Mouse (Mus musculus): ENCODE data around the gene Dnajc24.

DNA sequence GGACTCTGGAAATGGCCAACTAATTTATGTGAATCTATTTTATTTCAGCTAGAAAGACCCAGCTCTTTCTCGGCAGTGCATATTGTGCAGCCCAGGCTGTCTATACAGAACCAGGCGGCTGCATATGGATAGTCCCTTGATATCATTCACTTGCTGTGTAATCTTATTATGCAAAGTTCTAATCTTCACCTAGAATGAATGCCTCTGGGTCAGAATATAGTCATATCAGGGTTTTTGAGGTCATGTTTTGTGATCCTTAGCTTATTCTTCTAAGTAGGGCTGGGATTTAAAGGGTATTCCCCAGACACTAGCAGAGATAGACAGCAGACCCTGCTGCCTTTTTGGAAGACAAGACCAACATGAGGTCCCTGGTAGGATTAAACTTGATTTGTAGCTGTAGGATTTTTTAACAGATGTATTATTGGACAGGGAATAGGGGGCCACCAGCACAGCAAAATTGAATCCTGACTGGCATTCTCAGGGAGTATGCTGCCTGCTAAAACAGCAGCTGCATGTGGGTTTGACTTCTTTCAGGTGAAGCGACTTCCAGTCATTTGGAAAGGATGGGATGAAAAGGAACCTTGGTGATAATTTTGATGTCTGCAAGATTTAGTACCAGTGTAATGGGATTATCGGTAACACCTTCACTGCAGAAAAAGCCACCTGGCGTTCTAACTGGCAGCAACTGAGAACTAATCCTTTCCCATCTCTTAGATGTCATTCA lies 85.6 kb downstream of the Dnajc24 start:
- no peak for TF ChIP-seq CTCF (IDR thresholded peaks at IDR 0.05; ENCODE audit: low read depth, low read length)
- TF ChIP-seq TAL1 (conservative IDR thresholded peaks at IDR 0.05; ENCODE audit: low read depth, low read length): no peak
- TF ChIP-seq GATA2 (IDR thresholded peaks at IDR 0.05; ENCODE audit: borderline replicate concordance, low read depth, low read length): no peak
- TF ChIP-seq POLR2AphosphoS5 (IDR thresholded peaks at IDR 0.05; ENCODE audit: insufficient replicate concordance, low read depth, low read length): no peak
- TF ChIP-seq GATA1 (IDR thresholded peaks at IDR 0.05; ENCODE audit: borderline replicate concordance, low read length): no peak

All from G1E (cell line).